Mouse (Mus musculus) heart, embryonic 11.5 days (tissue): ENCODE measurements around the gene Bach2. TPM values are rescaled to one million over a fixed set of nuclear protein-coding genes. Genes with fewer than 3 reads are reported as not detected.

Source experiments
- ATAC-seq: fragments of 200-750 bp; cut with Nextera tagmentation; replicated peaks from 2 replicates; pipeline ENCODE4 v1.8.0; 2017; ENCODE audit warnings: moderate library complexity; ENCODE audit not compliant: insufficient number of reproducible peaks, low FRiP score, low TSS enrichment
- H3K27ac ChIP-seq: fragments of 300-500 bp; sonication (generic); 2 replicates; pipeline ENCODE4 v1.5.1; 2014; ENCODE audit warnings: mild to moderate bottlenecking, low read depth, low read length
- H3K27me3 ChIP-seq: fragments of 300-500 bp; sonication (generic); 2 replicates; pipeline ENCODE4 v1.6.1; 2014; ENCODE audit warnings: mild to moderate bottlenecking, low read length, mixed read lengths; ENCODE audit not compliant: control insufficient read depth, insufficient read depth
- H3K36me3 ChIP-seq: fragments of 300-500 bp; sonication (generic); 2 replicates; pipeline ENCODE4 v1.6.1; 2014; ENCODE audit warnings: mild to moderate bottlenecking, low read length, moderate library complexity, mixed read lengths; ENCODE audit not compliant: control insufficient read depth, insufficient read depth
- H3K4me1 ChIP-seq: fragments of 300-500 bp; sonication (generic); 2 replicates; pipeline ENCODE4 v1.6.1; 2014; ENCODE audit warnings: low read length; ENCODE audit not compliant: control insufficient read depth, insufficient read depth
- H3K4me2 ChIP-seq: fragments of 300-500 bp; sonication (generic); 2 replicates; pipeline ENCODE4 v1.6.1; 2014; ENCODE audit warnings: mild to moderate bottlenecking, moderate library complexity
- H3K4me3 ChIP-seq: fragments of 300-500 bp; sonication (generic); 2 replicates; pipeline ENCODE4 v1.5.1; 2014; ENCODE audit warnings: low read depth, low read length
- H3K9ac ChIP-seq: fragments of 300-500 bp; sonication (generic); 2 replicates; pipeline ENCODE4 v1.6.1; 2014; ENCODE audit warnings: mild to moderate bottlenecking, low read depth, low read length, moderate library complexity
- H3K9me3 ChIP-seq: fragments of 300-500 bp; sonication (generic); replicated peaks from 2 replicates; pipeline ENCODE4 v1.6.1; 2016; ENCODE audit warnings: low read length; ENCODE audit not compliant: control insufficient read depth
- WGBS: fragments of 180-500 bp; shearing (Covaris S2); extraction: QIAGEN DNeasy Blood & Tissue Kit; methylation state at CpG from one replicate; pipeline ENCODE4 v1.1.7; 2014; ENCODE audit not compliant: insufficient replicate concordance; 5-methylcytosine and 5-hydroxymethylcytosine counted together
- polyA plus RNA-seq: library from polyadenylated mRNA; unstranded; fragments of >200 nt; fragmentation: Nextera tagmentation; extraction: Ambion mirVana; gene quantifications from 2 replicates; pipeline ENCODE4 v1.2.1, GENCODE M21; 2014

Bach2 gene
- polyA plus RNA-seq, 1 experiment from 2014 or later: 8.0 TPM

- H3K4me1 ChIP-seq: peaks cover 30% of the 10 kb centered on the region
- no peak overlapping the region for H3K4me2 ChIP-seq
- WGBS: 82% methylated on average over 4 of the region's 4 CpGs
- H3K27me3 ChIP-seq: no peaks in the 10 kb centered on the region
- no peak for ATAC-seq
- no peaks in the 10 kb centered on the region for H3K9me3 ChIP-seq
- H3K36me3 ChIP-seq: no peaks in the 10 kb centered on the region; the same call in 1 of the 2 replicates
- H3K27ac ChIP-seq: no peak overlapping the region
- H3K4me3 ChIP-seq: no peak overlapping the region
- H3K9ac ChIP-seq: no peak overlapping the region
These were observed 86.4 kb downstream of the Bach2 start for GRCm38 (mm10) chr4:32324967-32325366.

DNA sequence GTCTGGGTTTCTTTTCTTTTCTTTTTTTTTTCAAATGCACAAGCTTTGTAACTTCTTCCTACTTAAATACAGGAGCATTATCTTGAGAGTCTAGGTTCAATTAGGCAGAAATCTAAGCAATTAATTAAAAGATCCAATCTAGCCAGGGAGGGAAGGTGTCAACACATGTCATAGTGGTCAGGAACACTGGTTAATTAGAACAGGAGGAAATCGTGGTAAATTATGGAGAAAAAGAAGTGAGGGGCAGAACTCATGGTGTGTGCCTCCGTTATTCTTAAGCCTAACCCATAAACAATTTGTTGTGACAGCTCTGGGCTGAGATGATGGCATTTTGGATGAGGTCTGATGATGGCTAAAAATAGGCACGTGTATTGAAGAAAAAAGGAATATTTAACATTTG lies 87.0 kb downstream of the Bach2 start:
- H3K4me3 ChIP-seq: no peak overlapping the region
- no peak overlapping the region for H3K9ac ChIP-seq
- ATAC-seq: no peak
- no peak overlapping the region for H3K4me2 ChIP-seq
- H3K4me1 ChIP-seq: peaks cover 36% of the 10 kb centered on the region
- no peaks in the 10 kb centered on the region for H3K9me3 ChIP-seq
- 76% methylated on average over 3 of the region's 3 CpGs for WGBS
- H3K27ac ChIP-seq: no peak overlapping the region
- no peaks in the 10 kb centered on the region; the same call in 1 of the 2 replicates for H3K36me3 ChIP-seq
- H3K27me3 ChIP-seq: no peaks in the 10 kb centered on the region

GRCm38 (mm10) chr4:32326279-32326678 lies 87.7 kb downstream of the Bach2 start:
- Histone ChIP-seq H3K9me3 (no peaks in the 10 kb centered on the region), H3K9ac (peak overlapping the region; percentile 30; the same call in 1 of the 2 replicates), H3K36me3 (no peaks in the 10 kb centered on the region; the same call in 1 of the 2 replicates), H3K4me2 (peak overlapping the region; percentile 34), H3K27ac (no peak overlapping the region), H3K27me3 (no peaks in the 10 kb centered on the region), H3K4me1 (peaks cover 39% of the 10 kb centered on the region), H3K4me3 (no peak overlapping the region)
- ATAC-seq: no peak
- 60% methylated on average over 10 of the region's 10 CpGs for WGBS

DNA sequence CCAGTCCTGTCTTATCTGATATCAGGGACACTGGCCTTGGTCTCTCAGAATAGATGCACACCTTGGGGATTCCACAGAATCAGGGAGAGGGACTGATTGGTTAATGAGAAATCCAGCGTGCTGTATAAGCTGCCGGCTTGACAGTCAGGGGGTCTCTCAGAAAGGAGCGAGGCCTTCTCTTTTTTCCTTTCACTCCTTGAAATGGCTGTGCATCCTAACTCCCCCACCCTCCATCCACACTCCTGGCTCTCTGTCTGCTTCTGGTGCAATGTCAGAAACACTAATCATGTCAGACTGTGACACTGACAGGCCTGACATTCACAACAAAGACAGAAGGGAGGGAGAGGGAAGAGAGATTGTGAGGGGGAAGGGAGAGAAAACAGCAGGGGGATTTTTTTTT lies 88.3 kb downstream of the Bach2 start:
- no peak overlapping the region for H3K4me3 ChIP-seq
- no peaks in the 10 kb centered on the region; the same call in 1 of the 2 replicates for H3K36me3 ChIP-seq
- no peaks in the 10 kb centered on the region for H3K9me3 ChIP-seq
- peak overlapping the region; percentile 71; the same call in 1 of the 2 replicates for H3K27ac ChIP-seq
- WGBS: 27% methylated on average over 3 of the region's 3 CpGs
- H3K27me3 ChIP-seq: no peaks in the 10 kb centered on the region
- peak overlapping the region; percentile 49; the same call in 1 of the 2 replicates for H3K9ac ChIP-seq
- H3K4me1 ChIP-seq: peaks cover 41% of the 10 kb centered on the region
- ATAC-seq: no peak
- peak overlapping the region; percentile 34 for H3K4me2 ChIP-seq

- H3K4me2 ChIP-seq: peak overlapping the region; percentile 8; the same call in 1 of the 2 replicates
These were observed 89.0 kb downstream of the Bach2 start for GRCm38 (mm10) chr4:32327626-32328025.

DNA sequence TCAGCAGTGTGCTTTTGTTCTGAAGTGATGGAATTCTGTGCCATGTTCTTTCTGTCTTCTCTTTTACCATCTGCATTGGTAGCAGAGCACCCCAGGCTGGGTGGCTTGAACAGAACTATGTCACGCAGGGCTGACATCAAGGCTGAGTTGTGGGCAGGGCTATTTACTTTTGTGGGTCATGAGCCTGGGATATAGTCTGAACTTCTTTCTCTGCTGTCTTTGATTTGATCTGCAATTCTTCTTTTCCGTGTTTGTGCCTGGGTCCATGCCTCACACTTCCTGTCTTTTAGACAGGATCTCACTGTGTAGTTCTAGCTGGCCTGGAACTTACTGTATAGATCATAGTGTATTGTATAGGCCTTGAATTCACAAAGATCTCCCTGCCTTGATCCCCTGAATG lies 90.0 kb downstream of the Bach2 start:
- H3K4me2 ChIP-seq: no peak overlapping the region
- peak overlapping the region; percentile 11; the same call in 1 of the 2 replicates for H3K27ac ChIP-seq
- H3K27me3 ChIP-seq: no peaks in the 10 kb centered on the region
- no peak for ATAC-seq
- H3K4me1 ChIP-seq: peaks cover 41% of the 10 kb centered on the region
- no peak overlapping the region for H3K4me3 ChIP-seq
- WGBS: 74% methylated on average over 2 of the region's 2 CpGs
- no peak overlapping the region for H3K9ac ChIP-seq
- H3K9me3 ChIP-seq: no peaks in the 10 kb centered on the region
- no peaks in the 10 kb centered on the region; the same call in 1 of the 2 replicates for H3K36me3 ChIP-seq

More at GRCm38 (mm10) chr4:32327626-32328025, 89.0 kb downstream of the Bach2 start:
- ATAC-seq: no peak
- H3K9ac ChIP-seq: no peak overlapping the region
- no peaks in the 10 kb centered on the region for H3K27me3 ChIP-seq
- no peaks in the 10 kb centered on the region; the same call in 1 of the 2 replicates for H3K36me3 ChIP-seq
- H3K27ac ChIP-seq: peak overlapping the region; percentile 71; the same call in 1 of the 2 replicates
- peaks cover 41% of the 10 kb centered on the region for H3K4me1 ChIP-seq
- 37% methylated on average over 5 of the region's 5 CpGs for WGBS
- no peak overlapping the region for H3K4me3 ChIP-seq
- no peaks in the 10 kb centered on the region for H3K9me3 ChIP-seq

DNA sequence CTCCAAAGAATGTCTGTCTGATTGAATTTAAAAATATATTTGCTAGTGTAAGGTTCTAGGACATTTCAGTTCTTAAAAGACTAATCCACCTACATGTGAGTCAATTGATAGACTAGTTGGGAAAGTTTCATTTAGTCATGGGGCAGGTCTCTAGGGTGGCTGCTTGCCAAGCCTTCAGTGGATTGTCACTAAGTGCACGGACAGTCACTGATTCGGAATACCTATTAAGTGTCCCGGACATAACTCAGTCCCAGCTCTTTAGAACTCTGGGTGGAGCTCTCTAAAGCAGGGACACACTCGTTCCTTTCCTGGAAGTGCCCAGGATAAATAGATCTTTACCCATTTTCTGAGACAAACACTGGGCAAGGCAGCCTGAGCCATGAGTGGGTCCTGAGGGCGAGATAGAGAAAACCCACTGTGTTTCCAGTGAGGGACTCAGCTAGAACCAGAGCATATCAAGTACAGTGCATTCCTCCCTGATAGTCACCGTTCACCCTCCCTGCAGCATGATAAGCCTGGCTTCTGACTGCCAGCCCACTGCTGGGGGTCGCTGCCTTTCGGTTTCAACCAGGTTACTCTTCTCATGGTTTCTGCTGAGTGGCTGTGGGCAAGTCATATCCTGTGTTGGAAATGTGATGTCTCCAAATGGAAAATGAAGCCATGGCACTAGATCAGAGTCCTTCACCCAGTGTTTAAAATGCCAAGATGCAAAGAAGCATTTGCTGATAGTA lies 92.1 kb downstream of the Bach2 start:
- H3K27ac ChIP-seq: peak overlapping the region; percentile 68
- peak overlapping the region; percentile 37 for H3K4me2 ChIP-seq
- H3K9me3 ChIP-seq: no peaks in the 10 kb centered on the region
- H3K9ac ChIP-seq: 0 out of 2 replicates have a peak overlapping the region, but pooled peaks have one; percentile 28
- H3K36me3 ChIP-seq: no peaks in the 10 kb centered on the region
- WGBS: 22% methylated on average over 8 of the region's 8 CpGs
- H3K4me3 ChIP-seq: no peak overlapping the region
- H3K4me1 ChIP-seq: peaks cover 50% of the 10 kb centered on the region
- no peaks in the 10 kb centered on the region for H3K27me3 ChIP-seq
- ATAC-seq: no peak

DNA sequence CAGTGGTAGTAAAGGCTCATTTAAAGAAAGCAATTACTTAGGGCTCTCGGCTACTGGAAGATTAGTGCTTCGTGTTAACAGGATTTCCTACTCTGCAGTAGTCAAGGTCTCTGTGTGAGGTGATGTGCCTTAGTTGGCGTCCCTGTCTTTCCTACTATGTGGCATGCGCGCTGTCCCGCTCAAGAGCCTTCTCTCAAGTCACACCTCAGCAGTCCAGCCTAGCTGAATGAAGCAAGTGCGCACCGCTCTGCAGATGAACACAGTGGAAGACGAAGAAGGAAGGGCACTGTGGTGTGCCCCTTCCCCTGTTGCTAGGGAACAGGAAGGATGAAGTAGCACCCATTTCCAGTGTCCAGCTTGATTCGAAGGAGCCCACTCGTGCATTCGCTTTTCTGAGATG lies 93.4 kb downstream of the Bach2 start:
- no peaks in the 10 kb centered on the region for H3K27me3 ChIP-seq
- H3K4me2 ChIP-seq: no peak overlapping the region
- H3K4me1 ChIP-seq: peaks cover 51% of the 10 kb centered on the region
- no peaks in the 10 kb centered on the region for H3K36me3 ChIP-seq
- no peak for ATAC-seq
- 82% methylated on average over 12 of the region's 12 CpGs for WGBS
- no peak overlapping the region for H3K27ac ChIP-seq
- H3K9me3 ChIP-seq: no peaks in the 10 kb centered on the region
- no peak overlapping the region for H3K4me3 ChIP-seq
- no peak overlapping the region for H3K9ac ChIP-seq
